Mouse (Mus musculus) forebrain, embryonic 12.5 days (tissue): ENCODE results near the gene Ldlrad3. TPM values are rescaled to one million over a fixed set of nuclear protein-coding genes. Genes with fewer than 3 reads are reported as not detected.

Source experiments
- ATAC-seq: fragments of 200-750 bp; cut with Nextera tagmentation; 2 replicates; pipeline ENCODE4 v1.8.0; 2017; ENCODE audit warnings: moderate TSS enrichment; ENCODE audit not compliant: low FRiP score
- H3K27ac ChIP-seq: fragments of 300-500 bp; sonication (generic); 2 replicates; pipeline ENCODE4 v1.5.1; 2016; ENCODE audit warnings: mild to moderate bottlenecking
- H3K27me3 ChIP-seq: fragments of 300-500 bp; sonication (generic); 2 replicates; pipeline ENCODE4 v1.6.1; 2016; ENCODE audit warnings: mild to moderate bottlenecking
- H3K36me3 ChIP-seq: fragments of 300-500 bp; sonication (generic); replicated peaks from 2 replicates; pipeline ENCODE4 v1.6.1; 2016; ENCODE audit warnings: mild to moderate bottlenecking
- H3K4me1 ChIP-seq: fragments of 300-500 bp; sonication (generic); 2 replicates; pipeline ENCODE4 v1.6.1; 2016
- H3K4me2 ChIP-seq: fragments of 300-500 bp; sonication (generic); 2 replicates; pipeline ENCODE4 v1.6.1; 2016; ENCODE audit warnings: mild to moderate bottlenecking, moderate library complexity
- H3K4me3 ChIP-seq: fragments of 300-500 bp; sonication (generic); replicated peaks from 2 replicates; pipeline ENCODE4 v1.5.1; 2016; ENCODE audit warnings: mild to moderate bottlenecking
- H3K9ac ChIP-seq: fragments of 300-500 bp; sonication (generic); 2 replicates; pipeline ENCODE4 v1.6.1; 2016; ENCODE audit warnings: mild to moderate bottlenecking
- H3K9me3 ChIP-seq: fragments of 300-500 bp; sonication (generic); 2 replicates; pipeline ENCODE4 v1.6.1; 2016
- WGBS: fragments of 180-500 bp; shearing (Covaris S2); methylation state at CpG from one replicate; pipeline ENCODE4 v1.1.7; 2016; 5-methylcytosine and 5-hydroxymethylcytosine counted together
- polyA plus RNA-seq: library from polyadenylated mRNA; unstranded; fragments of >200 nt; fragmentation: Nextera tagmentation; extraction: Ambion mirVana; gene quantifications from 2 replicates; pipeline ENCODE4 v1.2.1, GENCODE M21; 2016

The Ldlrad3 gene
- 56.7 and 56.8 TPM in 2 replicates for polyA plus RNA-seq

DNA sequence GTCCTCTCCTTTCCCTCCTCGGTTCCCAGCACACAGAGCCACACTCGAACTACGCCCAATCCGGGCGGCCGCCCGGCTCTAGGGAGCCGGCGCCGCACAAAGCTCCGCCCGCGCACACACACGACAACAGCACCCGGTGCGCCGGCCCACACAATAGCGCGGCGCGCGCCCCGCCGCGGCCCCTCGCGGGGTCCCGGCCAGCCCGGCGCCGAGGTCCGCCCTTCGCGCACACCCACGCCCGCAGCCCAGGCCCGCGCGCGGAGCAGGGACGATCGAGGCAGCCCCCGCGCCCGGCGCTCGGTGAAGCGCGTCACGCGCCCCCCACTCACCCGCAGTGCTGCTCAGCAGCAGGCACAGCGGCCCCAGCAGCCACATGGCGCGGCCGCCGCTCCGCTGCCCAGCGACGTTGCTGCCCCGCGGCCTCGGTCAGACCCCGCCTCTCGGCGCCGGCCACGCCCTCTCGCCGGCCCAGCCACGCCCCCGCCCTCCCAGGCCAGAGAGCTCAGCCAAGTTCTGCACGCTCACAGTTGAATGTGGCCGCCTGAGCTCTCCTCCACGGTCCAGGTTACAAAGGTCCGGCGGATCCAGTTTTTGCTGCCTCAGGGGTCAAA, at the start of gene Ldlrad3:
Gene Ldlrad3 (minus strand): TSS at position 435 of the 611 bp plus-strand sequence.
- no peaks in the 10 kb centered on the region for H3K9me3 ChIP-seq
- H3K36me3 ChIP-seq, result no peaks in the 10 kb centered on the region
- H3K4me1 ChIP-seq, result peaks cover 30% of the 10 kb centered on the region
- H3K4me3 ChIP-seq, result peak within 1 kb of the TSS; percentile 85
- under 1% methylated on average over 46 of the region's 77 CpGs for WGBS
- H3K27ac ChIP-seq, result peak within 1 kb of the TSS; percentile 91
- no peaks in the 10 kb centered on the region for H3K27me3 ChIP-seq
- ATAC-seq, result peak; percentile 95
- peak within 1 kb of the TSS; percentile 89 for H3K9ac ChIP-seq
- H3K4me2 ChIP-seq, result peak within 1 kb of the TSS; percentile 83

DNA sequence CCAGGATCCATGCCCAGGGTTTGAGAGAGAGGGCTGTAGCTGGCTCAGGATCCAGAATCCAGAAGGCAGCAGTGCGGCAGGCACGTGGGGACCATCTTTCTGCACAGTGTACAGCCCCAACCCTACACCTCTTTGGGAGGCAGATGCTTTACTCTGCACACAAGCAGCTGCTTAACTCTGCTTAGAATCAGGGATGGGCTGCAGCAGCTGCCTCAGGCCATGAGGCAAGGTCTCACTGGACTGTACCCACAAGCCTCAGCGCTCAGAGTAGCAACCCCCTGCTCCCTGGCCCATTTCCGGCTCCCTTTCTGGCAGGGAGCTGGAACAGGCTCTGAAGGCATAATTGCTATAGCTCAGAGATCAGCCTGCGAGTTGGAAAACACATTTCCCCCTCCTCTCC, 45.3 kb upstream of the Ldlrad3 start:
- Histone ChIP-seq H3K4me3 (no peak overlapping the region), H3K36me3 (no peaks in the 10 kb centered on the region), H3K9me3 (no peaks in the 10 kb centered on the region), H3K9ac (no peak overlapping the region), H3K27me3 (no peaks in the 10 kb centered on the region), H3K4me2 (no peak overlapping the region), H3K4me1 (peaks cover 18% of the 10 kb centered on the region), H3K27ac (no peak overlapping the region; the same call in 1 of the 2 replicates)
- 56% methylated on average over 5 of the region's 5 CpGs for WGBS
- peak; percentile 53 for ATAC-seq

DNA sequence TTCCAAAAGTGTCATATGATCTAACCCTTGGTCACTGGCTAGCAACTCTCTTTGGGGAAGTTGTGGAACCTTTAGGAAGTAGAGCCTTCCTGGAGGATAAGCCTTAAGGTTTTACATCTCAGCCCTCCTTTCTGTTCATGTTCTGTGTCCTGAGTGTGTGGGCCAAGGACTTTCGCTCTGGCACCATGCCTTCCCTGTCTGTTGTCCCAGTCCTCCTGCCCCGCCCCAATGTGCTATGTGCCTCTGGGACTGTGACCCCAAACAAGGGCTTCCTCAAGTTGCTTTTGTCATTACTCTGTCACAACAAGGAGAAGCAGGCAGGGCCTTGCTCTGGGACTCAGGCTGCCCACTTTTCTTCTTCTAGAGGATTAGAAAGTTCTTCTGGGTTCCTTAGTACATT, 42.9 kb upstream of the Ldlrad3 start:
- H3K4me3 ChIP-seq, result no peak overlapping the region
- H3K27ac ChIP-seq, result no peak overlapping the region
- H3K36me3 ChIP-seq, result no peaks in the 10 kb centered on the region
- WGBS, result 94% methylated on average over 2 of the region's 2 CpGs
- H3K27me3 ChIP-seq, result no peaks in the 10 kb centered on the region
- no peak overlapping the region for H3K4me2 ChIP-seq
- no peaks in the 10 kb centered on the region for H3K9me3 ChIP-seq
- H3K9ac ChIP-seq, result no peak overlapping the region
- ATAC-seq, result no peak
- peaks cover 21% of the 10 kb centered on the region for H3K4me1 ChIP-seq

DNA sequence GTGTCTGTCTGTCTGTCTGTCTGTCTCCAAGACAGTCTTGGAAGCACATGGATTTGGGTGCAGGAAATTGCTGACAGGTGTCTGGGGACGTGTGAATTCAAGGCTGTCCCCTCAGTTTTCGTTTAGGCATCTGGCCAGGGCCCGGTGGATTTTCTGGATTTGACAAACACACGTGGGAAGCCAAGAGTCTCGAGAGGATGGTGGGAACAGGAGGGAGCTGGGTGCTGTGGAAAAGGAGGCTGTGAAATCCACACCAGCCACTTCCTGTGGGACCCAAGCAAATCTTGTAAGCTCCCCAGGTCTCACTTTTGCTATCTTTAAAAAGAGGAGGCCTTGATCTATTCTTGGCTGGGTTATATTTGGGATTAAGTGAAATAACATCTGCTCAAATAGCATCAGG, 42.1 kb upstream of the Ldlrad3 start:
- no peak overlapping the region for H3K4me2 ChIP-seq
- H3K36me3 ChIP-seq, result no peaks in the 10 kb centered on the region
- H3K27ac ChIP-seq, result no peak overlapping the region
- H3K4me1 ChIP-seq, result peaks cover 29% of the 10 kb centered on the region
- no peaks in the 10 kb centered on the region for H3K27me3 ChIP-seq
- no peaks in the 10 kb centered on the region for H3K9me3 ChIP-seq
- H3K9ac ChIP-seq, result no peak overlapping the region
- 84% methylated on average over 5 of the region's 5 CpGs for WGBS
- H3K4me3 ChIP-seq, result no peak overlapping the region
- ATAC-seq, result no peak

DNA sequence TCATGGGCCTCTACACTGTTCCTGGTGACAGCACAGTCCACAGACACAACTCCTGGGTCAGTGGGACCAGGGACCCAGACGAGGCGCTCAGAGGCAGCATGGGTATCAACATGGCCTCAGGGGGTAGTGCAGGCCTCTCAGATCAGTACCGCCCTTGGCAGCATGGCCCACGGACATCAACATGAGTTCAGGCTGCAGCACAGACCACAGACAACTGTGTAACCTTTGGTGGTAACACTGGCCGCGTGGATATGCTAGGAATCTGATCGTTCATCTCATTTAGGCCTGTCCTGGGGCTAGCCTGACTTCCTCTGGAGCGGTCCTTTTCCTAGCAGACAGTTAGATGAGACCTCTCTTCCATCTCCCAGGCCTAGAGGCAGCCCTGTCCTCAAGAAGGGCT, 41.7 kb upstream of the Ldlrad3 start:
- H3K9me3 ChIP-seq, result no peaks in the 10 kb centered on the region
- H3K27me3 ChIP-seq, result peaks cover 3% of the 10 kb centered on the region; the same call in 1 of the 2 replicates
- no peak overlapping the region for H3K4me2 ChIP-seq
- no peaks in the 10 kb centered on the region for H3K36me3 ChIP-seq
- no peak for ATAC-seq
- H3K4me1 ChIP-seq, result peaks cover 34% of the 10 kb centered on the region
- no peak overlapping the region for H3K9ac ChIP-seq
- no peak overlapping the region for H3K27ac ChIP-seq
- 89% methylated on average over 8 of the region's 8 CpGs for WGBS
- H3K4me3 ChIP-seq, result no peak overlapping the region

DNA sequence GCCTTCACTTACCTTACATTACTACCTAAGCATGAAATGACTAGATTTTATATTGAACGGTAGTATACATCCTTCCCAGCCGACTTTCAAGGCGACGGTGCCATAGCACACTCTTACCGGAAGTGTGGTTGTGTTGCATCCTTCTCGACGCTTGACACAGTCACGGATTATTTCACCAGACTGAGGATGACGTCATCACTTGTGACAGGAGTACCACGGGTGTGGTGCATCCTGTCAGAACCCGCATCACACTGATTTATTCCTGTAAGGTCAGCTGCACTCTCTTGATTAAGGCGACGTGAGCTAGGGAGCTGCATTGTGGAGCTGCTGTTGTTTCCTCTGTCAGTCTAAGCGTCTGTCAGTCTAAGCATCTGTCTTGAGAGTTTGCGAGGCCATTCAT, 40.1 kb upstream of the Ldlrad3 start:
- peaks cover 4% of the 10 kb centered on the region; the same call in 1 of the 2 replicates for H3K27me3 ChIP-seq
- WGBS, result 65% methylated on average over 15 of the region's 15 CpGs
- no peaks in the 10 kb centered on the region for H3K36me3 ChIP-seq
- no peak overlapping the region for H3K4me2 ChIP-seq
- 0 out of 2 replicates have a peak, but pooled peaks have one; percentile 18 for ATAC-seq
- H3K4me3 ChIP-seq, result no peak overlapping the region
- no peak overlapping the region for H3K27ac ChIP-seq
- H3K4me1 ChIP-seq, result peaks cover 27% of the 10 kb centered on the region
- H3K9ac ChIP-seq, result no peak overlapping the region
- no peaks in the 10 kb centered on the region for H3K9me3 ChIP-seq

DNA sequence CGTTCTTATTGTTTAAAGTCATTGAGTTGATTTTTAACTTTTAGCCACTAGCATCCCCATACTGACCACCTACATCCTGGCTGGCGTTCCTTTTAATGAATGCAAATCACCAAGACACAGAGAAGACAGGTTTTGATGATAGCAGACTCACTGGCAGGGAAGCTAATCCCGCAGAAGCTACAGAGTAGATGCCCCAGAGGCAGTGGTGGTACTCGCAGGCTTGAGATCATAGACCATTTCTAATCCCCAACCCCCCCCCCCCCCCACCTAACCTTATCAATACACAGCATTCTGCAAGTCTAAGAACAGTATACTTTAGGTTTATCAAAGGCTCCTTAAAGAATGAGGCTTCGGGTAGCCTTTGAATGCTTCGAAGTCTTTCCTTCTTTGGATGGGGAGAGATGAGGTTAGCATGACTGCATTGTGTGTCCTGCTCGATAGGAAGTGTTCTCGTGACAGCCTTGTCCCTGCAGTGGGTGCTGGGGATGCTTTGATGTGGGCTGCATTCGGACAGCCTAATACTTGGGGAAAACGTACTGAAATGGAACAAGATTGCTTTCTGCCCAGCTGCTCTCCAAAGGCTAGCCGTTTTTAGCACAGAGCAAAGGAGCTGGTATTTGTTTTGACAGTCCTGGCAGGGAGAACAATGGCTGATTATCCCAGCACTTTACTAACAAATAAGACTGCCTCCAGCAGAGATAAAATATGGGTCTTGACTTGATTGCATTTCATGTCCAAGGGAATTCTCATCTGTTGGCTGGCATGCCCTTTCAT, 37.4 kb upstream of the Ldlrad3 start:
- Histone ChIP-seq H3K4me3 (no peak overlapping the region), H3K27me3 (peaks cover 4% of the 10 kb centered on the region; the same call in 1 of the 2 replicates), H3K4me1 (peaks cover 19% of the 10 kb centered on the region), H3K36me3 (no peaks in the 10 kb centered on the region), H3K27ac (0 out of 2 replicates have a peak overlapping the region, but pooled peaks have one; percentile 15), H3K4me2 (peak overlapping the region; percentile 28; the same call in 1 of the 2 replicates), H3K9me3 (no peaks in the 10 kb centered on the region), H3K9ac (no peak overlapping the region)
- peak; percentile 75 for ATAC-seq
- WGBS, result 3% methylated on average over 11 of the region's 11 CpGs

DNA sequence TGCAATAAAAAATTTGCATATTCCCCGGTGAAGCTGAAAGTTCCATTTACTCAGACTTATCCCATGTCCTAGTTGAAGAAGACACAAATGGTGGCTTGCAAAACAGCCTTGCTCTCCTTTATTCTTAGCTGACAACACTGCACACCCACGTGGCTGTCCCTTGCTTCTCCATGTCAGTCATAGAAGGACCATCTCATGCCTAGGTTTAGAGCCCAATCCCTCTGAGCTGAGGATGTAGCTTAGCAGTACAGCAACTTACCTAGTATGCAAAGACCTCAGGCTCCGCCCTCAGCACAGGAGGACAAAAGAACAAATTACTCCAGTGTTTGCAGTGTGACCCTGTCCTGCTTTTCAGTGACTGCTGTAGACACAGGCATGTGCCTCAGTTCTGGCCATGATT, 36.6 kb upstream of the Ldlrad3 start:
- no peak overlapping the region for H3K9ac ChIP-seq
- H3K4me3 ChIP-seq, result no peak overlapping the region
- peak; percentile 56 for ATAC-seq
- 54% methylated on average over 3 of the region's 3 CpGs for WGBS
- peaks cover 4% of the 10 kb centered on the region; the same call in 1 of the 2 replicates for H3K27me3 ChIP-seq
- H3K4me2 ChIP-seq, result no peak overlapping the region
- H3K36me3 ChIP-seq, result no peaks in the 10 kb centered on the region
- peaks cover 19% of the 10 kb centered on the region for H3K4me1 ChIP-seq
- no peaks in the 10 kb centered on the region for H3K9me3 ChIP-seq
- no peak overlapping the region for H3K27ac ChIP-seq

DNA sequence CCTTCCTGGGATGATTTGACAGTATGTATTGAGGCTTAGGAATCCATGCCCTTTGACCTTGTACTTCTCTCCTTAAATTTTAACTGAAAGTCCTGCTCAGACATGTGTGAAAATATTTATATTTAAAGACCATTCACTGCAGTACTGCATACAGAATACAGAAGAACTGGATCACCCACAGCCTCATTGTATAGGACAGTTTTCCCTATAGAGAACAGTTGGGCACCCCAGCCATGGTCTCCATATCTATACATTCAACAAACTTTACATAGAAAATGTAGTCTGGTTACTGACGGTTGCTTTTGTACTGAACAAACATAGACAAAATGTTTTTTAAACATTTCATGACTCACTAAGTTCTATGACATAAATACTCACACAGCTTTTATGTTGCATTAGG, 30.6 kb upstream of the Ldlrad3 start:
- H3K27me3 ChIP-seq, result no peaks in the 10 kb centered on the region
- no peak overlapping the region for H3K27ac ChIP-seq
- H3K4me3 ChIP-seq, result no peak overlapping the region
- no peaks in the 10 kb centered on the region for H3K36me3 ChIP-seq
- H3K9ac ChIP-seq, result no peak overlapping the region
- H3K9me3 ChIP-seq, result no peaks in the 10 kb centered on the region
- no peak for ATAC-seq
- no peak overlapping the region for H3K4me2 ChIP-seq
- 92% methylated on average over 1 of the region's 1 CpGs for WGBS
- H3K4me1 ChIP-seq, result 0 out of 2 replicates have a peak, but pooled peaks cover 3% of the 10 kb centered on the region

DNA sequence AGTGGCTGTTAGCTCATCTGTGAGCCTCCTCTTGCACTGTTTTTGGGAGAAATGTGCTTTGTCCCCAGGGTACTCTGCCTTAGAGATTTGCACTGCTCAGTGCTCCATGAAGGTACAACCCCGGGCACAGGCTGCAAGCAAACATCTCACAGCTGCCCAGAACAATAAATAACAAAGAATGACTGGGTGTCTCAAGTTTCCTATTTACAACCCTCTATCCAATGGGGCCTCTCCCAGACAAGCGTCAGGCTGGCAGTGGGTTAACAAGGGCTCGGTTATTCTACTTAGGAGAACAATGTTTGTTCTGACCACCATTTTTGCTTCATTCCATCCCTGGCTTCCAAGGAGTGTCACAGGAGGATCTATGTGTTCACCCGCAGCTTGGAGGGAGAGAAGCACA, 25.9 kb upstream of the Ldlrad3 start:
- Histone ChIP-seq H3K9me3 (no peaks in the 10 kb centered on the region), H3K27ac (no peak overlapping the region), H3K36me3 (no peaks in the 10 kb centered on the region), H3K4me3 (no peak overlapping the region), H3K27me3 (no peaks in the 10 kb centered on the region), H3K4me1 (peaks cover 5% of the 10 kb centered on the region), H3K4me2 (no peak overlapping the region), H3K9ac (no peak overlapping the region)
- ATAC-seq, result no peak
- 21% methylated on average over 4 of the region's 4 CpGs for WGBS

DNA sequence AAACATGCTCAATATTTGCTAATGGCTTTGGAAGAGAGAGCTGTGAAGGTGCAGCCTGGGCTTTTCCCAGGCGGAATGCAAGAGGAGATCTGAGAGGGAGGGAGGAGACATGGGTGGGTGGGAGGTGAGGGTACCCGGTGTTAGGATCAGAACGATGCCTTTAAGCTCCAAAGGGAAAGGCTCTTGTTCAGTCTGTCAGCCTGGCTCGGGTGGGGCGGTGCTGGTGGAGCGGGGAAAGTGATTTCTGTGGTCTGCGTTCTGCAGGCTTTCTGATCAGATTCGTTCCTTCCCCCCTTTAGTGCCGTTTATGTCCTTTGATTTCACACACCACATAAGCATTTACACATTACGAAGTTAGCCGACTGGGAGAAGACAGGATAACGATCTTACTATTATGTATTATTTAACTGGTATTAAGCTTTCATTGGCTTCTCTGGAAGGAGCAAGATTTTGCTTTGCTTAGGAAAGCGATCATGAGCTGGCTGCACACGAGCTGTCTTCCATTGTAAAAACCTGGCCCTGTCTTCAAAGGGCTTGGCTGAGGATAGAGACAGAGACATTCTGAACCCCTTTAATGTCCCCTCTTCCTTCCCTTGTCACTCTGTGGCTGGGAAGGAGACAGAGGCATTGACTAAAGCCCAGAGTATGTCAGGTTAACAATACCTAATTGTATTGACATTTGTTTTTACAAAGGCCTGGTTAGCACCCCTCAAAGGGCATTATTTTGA, 19.7 kb upstream of the Ldlrad3 start:
- H3K4me1 ChIP-seq, result peaks cover 20% of the 10 kb centered on the region
- H3K4me3 ChIP-seq, result no peak overlapping the region
- no peaks in the 10 kb centered on the region for H3K9me3 ChIP-seq
- peak overlapping the region; percentile 40 for H3K4me2 ChIP-seq
- H3K27me3 ChIP-seq, result no peaks in the 10 kb centered on the region
- no peak overlapping the region for H3K9ac ChIP-seq
- no peaks in the 10 kb centered on the region for H3K36me3 ChIP-seq
- ATAC-seq, result peak; percentile 50
- H3K27ac ChIP-seq, result 0 out of 2 replicates have a peak overlapping the region, but pooled peaks have one; percentile 13
- 4% methylated on average over 14 of the region's 14 CpGs for whole genome bisulfite sequencing

DNA sequence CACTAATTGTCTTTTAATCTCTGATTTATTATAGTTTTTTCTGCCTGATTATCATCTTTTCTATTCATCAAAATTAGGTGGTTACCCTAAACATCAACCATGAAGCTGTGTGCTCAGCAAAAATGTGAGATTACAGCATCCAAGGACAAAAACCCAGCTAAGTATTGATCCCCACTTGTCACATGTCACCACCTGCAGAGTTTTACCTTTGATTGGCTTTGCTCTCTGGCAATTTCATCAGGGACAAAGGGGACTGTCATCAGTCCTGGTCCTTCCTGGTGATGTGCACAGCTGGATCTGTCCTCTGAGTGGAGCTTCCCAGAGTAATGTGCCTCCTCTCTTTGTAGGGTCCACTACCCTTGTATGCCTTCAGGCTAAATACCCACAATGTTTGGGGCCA, 17.3 kb upstream of the Ldlrad3 start:
- Histone ChIP-seq H3K36me3 (no peaks in the 10 kb centered on the region), H3K9me3 (no peaks in the 10 kb centered on the region), H3K9ac (no peak overlapping the region), H3K4me3 (no peak overlapping the region), H3K4me2 (no peak overlapping the region), H3K4me1 (peaks cover 20% of the 10 kb centered on the region), H3K27ac (no peak overlapping the region), H3K27me3 (no peaks in the 10 kb centered on the region)
- ATAC-seq, result no peak
